Mouse (Mus musculus) liver, embryonic 14.5 days (tissue): ENCODE data around the gene Ppp1r13l.

Experiments used
- CTCF ChIP-seq: IDR thresholded peaks from 2 replicates; pipeline ENCODE4 v1.5.1; 2016; ENCODE audit warnings: antibody characterized with exemption, low read depth, control low read depth
- EP300 ChIP-seq: IDR thresholded peaks from 2 replicates; pipeline ENCODE4 v1.6.1; 2016; ENCODE audit warnings: antibody characterized with exemption, low read depth

GRCm38 (mm10) chr7:19357381-19358375, 1.9 kb upstream of the Ppp1r13l start:
- TF ChIP-seq CTCF (no peak), EP300 (no peak)
